Mouse (Mus musculus) CH12.LX (cell line): ENCODE results near the gene Mrtfa.

ENCODE experiments used
- CTCF ChIP-seq, 2 experiments: IDR thresholded peaks in 1 of 2; conservative IDR thresholded peaks in 1 of 2; 2 replicates each; pipeline ENCODE4 v1.5.1; 2011 to 2012; ENCODE audit warnings: low read depth in 2 of 2, low read length in 2 of 2, improper control_type of control experiment in 1 of 2, inconsistent platforms in 1 of 2, mild to moderate bottlenecking in 1 of 2, moderate library complexity in 1 of 2
- E2F4 ChIP-seq: IDR thresholded peaks from 2 replicates; pipeline ENCODE4 v1.6.1; 2011; ENCODE audit warnings: low read depth, low read length, improper control_type of control experiment; ENCODE audit not compliant: insufficient replicate concordance
- IRF4 ChIP-seq: IDR thresholded peaks from 2 replicates; pipeline ENCODE4 v1.6.1; 2014; ENCODE audit warnings: low read depth, mild to moderate bottlenecking, inconsistent platforms, low read length, improper control_type of control experiment
- POLR2A ChIP-seq: IDR thresholded peaks from 2 replicates; pipeline ENCODE4 v1.6.1; 2011; ENCODE audit warnings: low read depth, mild to moderate bottlenecking, improper control_type of control experiment, low read length

- no peak for TF ChIP-seq POLR2A
- no peak for TF ChIP-seq E2F4
- TF ChIP-seq CTCF (conservative IDR thresholded peaks at IDR 0.05 in 1 of 2, IDR thresholded peaks at IDR 0.05 in 1 of 2; ENCODE audit: low read depth in 2 of 2, low read length in 2 of 2) = no peak
- no peak for TF ChIP-seq IRF4
Measured at GRCm38 (mm10) chr15:80989712-80990111, 200.8 kb downstream of the Mrtfa start.
